Mouse (Mus musculus) midbrain, postnatal 0 days (tissue): ENCODE data around the gene Fkbp2. TPM values are rescaled to one million over a fixed set of nuclear protein-coding genes. Genes with fewer than 3 reads are reported as not detected.
"Not testable (repeated sequence)": the region's sequence is repeated elsewhere in the genome, so short reads cannot be mapped to it uniquely, and the experiment has no call there.

Experiments used
- ATAC-seq: fragments of 200-750 bp; cut with Nextera tagmentation; 2 replicates; pipeline ENCODE4 v1.8.0; 2017; ENCODE audit warnings: moderate number of reproducible peaks, mild to moderate bottlenecking, moderate TSS enrichment, moderate library complexity; ENCODE audit not compliant: low FRiP score
- DNase-seq: peaks from one replicate; pipeline ENCODE4 v3.0.0-alpha.2; 2015; ENCODE audit warnings: low spot score
- H3K27ac ChIP-seq: fragments of 300-500 bp; sonication (generic); 2 replicates; pipeline ENCODE4 v1.5.1; 2014; ENCODE audit warnings: low read depth, mild to moderate bottlenecking, low read length, mixed read lengths
- H3K27me3 ChIP-seq: fragments of 300-500 bp; sonication (generic); 2 replicates; pipeline ENCODE4 v1.6.1; 2014; ENCODE audit warnings: low read length, control low read depth, mixed read lengths; ENCODE audit not compliant: insufficient read depth
- H3K36me3 ChIP-seq: fragments of 300-500 bp; sonication (generic); 2 replicates; pipeline ENCODE4 v1.6.1; 2014; ENCODE audit warnings: low read length, control low read depth, mixed read lengths; ENCODE audit not compliant: insufficient read depth
- H3K4me1 ChIP-seq: fragments of 300-500 bp; sonication (generic); 2 replicates; pipeline ENCODE4 v1.6.1; 2014; ENCODE audit warnings: mild to moderate bottlenecking, control low read depth, antibody characterized with exemption, low read length, mixed read lengths; ENCODE audit not compliant: insufficient read depth
- H3K4me2 ChIP-seq: fragments of 300-500 bp; sonication (generic); 2 replicates; pipeline ENCODE4 v1.6.1; 2014; ENCODE audit warnings: low read depth, mild to moderate bottlenecking, low read length, mixed read lengths; ENCODE audit not compliant: poor library complexity, severe bottlenecking
- H3K4me3 ChIP-seq: fragments of 300-500 bp; sonication (generic); 2 replicates; pipeline ENCODE4 v1.5.1; 2014; ENCODE audit warnings: low read depth, mild to moderate bottlenecking, low read length, moderate library complexity
- H3K9ac ChIP-seq: fragments of 300-500 bp; sonication (generic); replicated peaks from 2 replicates; pipeline ENCODE4 v1.6.1; 2014; ENCODE audit warnings: mild to moderate bottlenecking, low read length, moderate library complexity, mixed read lengths; ENCODE audit not compliant: poor library complexity, severe bottlenecking
- H3K9me3 ChIP-seq: fragments of 300-500 bp; sonication (generic); 2 replicates; pipeline ENCODE4 v1.6.1; 2016; ENCODE audit warnings: low read length, control low read depth
- CTCF ChIP-seq: IDR thresholded peaks from 2 replicates; pipeline ENCODE4 v1.5.1; 2016; ENCODE audit warnings: antibody characterized with exemption, mild to moderate bottlenecking
- WGBS: fragments of 180-500 bp; shearing (Covaris S2); extraction: QIAGEN DNeasy Blood & Tissue Kit; methylation state at CpG from one replicate; pipeline ENCODE4 v1.1.7; 2014; 5-methylcytosine and 5-hydroxymethylcytosine counted together
- polyA plus RNA-seq: library from polyadenylated mRNA; unstranded; fragments of >200 nt; fragmentation: Nextera tagmentation; extraction: Ambion mirVana; gene quantifications from 2 replicates; pipeline ENCODE4 v1.2.1, GENCODE M21; 2015
- total RNA-seq: library from RNA; depleted of rRNA; stranded (reverse); fragments of >200 nt; gene quantifications from 2 replicates; pipeline ENCODE4 v1.2.3, GENCODE M21; 2014

Fkbp2 gene
- total and polyA plus RNA-seq, 2 experiments from 2014 or later: 29.3 to 149 TPM

DNA sequence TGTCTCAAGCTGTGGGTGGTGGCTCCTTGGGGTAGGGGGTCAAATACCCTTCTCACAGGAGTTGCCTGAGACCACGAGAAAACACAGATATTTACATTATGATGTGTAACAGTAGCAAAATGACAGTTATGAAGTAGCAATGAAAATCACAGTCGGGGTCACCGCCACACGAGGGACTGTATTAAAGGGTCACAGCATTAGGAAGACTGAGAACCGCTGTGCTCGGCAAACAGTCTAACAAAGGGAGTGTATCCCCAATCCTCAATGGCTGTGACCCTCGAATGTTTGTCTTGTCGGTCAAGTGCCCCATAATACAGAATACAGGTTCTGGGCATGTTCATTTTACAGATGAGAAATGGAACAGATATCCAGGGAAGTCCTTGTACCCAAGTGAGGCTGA, 13.7 kb upstream of the Fkbp2 start:
- 87% methylated on average over 8 of the region's 8 CpGs for WGBS
- no peak for DNase-seq
- H3K9ac ChIP-seq: no peak overlapping the region

DNA sequence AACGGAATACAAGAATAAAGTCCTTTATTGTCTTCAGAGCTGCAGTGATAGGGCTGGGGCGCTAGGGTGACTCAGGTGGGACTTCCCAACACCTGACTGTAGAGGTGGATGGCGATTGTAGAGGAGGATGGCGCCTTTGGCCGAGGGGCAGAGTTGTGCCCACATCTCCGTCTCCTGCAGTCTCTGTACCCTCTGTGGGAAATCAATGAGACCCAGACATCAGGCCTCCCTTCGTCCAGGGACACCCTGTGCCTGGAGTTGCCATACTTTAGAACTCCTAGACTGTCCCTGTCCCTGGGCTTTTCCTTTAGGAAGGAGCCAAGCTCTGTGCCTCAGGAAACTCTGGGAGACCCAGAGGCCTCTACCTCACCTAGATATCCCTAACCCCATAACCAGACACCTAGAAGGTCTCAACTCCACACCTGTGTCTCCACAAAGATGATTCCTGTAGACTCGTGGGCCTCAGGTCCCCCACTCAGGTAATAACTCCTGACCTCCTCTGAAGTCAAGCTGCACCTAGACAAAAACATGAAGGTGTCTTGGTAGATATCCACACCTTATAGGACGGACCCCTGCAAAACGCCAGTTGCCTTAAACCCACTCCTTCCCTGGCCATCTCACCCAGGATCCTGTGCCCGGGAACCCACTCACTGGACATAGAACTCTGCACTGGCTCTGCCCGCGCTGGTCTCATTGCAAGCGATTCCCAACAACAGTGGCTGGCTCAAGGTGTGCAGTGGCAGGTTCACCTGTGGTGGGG, 12.9 kb upstream of the Fkbp2 start:
- no peaks in the 10 kb centered on the region for H3K9me3 ChIP-seq
- peak overlapping the region; percentile 92 for H3K4me2 ChIP-seq
- H3K27me3 ChIP-seq: no peaks in the 10 kb centered on the region
- peak overlapping the region; percentile 12; the same call in 1 of the 2 replicates for H3K27ac ChIP-seq
- DNase-seq (no peak), ATAC-seq (peak; percentile 4; the same call in 1 of the 2 replicates)
- TF ChIP-seq CTCF: no peak; the same call in 1 of the 2 replicates
- 63% methylated on average over 14 of the region's 14 CpGs for WGBS
- peak overlapping the region; percentile 44 for H3K4me3 ChIP-seq
- H3K4me1 ChIP-seq: peaks cover 21% of the 10 kb centered on the region; the same call in 1 of the 2 replicates
- H3K36me3 ChIP-seq: no peaks in the 10 kb centered on the region
- H3K9ac ChIP-seq: peak overlapping the region; percentile 37; the same call in 1 of the 2 replicates

More for the DNA sequence above, 13.7 kb upstream of the Fkbp2 start:
- no peaks in the 10 kb centered on the region for H3K9me3 ChIP-seq
- H3K36me3 ChIP-seq: peaks cover 2% of the 10 kb centered on the region
- H3K4me1 ChIP-seq: peaks cover 21% of the 10 kb centered on the region; the same call in 1 of the 2 replicates
- TF ChIP-seq CTCF: no peak
- no peak overlapping the region for H3K4me3 ChIP-seq
- ATAC-seq: no peak
- H3K4me2 ChIP-seq: no peak overlapping the region
- no peaks in the 10 kb centered on the region for H3K27me3 ChIP-seq
- H3K27ac ChIP-seq: no peak overlapping the region

DNA sequence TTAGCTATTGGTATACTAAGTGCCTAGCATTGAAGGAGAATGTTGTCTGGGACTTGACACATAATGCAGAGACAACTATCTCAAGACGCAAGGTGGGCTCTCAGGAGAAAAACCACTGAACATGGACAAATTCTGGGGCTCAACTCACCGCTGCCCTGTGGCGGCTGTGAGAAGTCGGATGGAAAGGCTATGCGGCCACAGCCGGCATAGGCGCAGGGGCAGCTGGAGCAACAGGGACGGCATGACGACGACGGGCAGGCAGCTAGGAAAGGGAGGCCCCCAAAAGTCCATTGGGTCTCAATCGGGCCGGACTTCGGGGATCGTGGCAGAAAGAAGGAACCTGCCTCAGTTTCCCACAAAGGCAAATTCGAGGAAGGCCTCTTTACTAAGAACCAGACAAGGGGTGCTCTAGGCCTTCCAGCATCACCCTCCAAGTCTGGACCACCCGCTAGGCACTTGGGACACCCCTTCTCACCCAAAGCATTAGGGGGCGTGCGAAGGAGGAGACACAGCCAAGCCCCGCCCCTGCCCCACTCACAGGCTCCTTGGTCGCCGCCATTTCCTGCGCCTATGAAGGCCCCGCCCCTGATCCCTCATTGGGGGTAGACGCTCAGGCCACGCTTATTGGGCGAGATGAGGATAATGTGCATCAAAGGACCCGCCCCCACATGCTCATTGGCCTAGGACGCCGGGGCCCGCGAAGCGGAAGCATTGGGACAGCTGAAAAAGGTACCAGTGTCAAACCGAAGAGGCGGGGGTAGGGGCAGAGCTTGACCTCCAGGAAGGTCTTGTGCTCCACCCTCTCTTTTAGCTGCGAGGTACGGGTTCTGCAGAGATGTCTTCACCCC, 11.9 kb upstream of the Fkbp2 start, which contains the start of gene Dnajc4:
Gene Dnajc4 (minus strand): TSS at position 562 of the 848 bp plus-strand sequence.
- Histone ChIP-seq H3K4me2 (peak within 1 kb of the TSS; percentile 92), H3K9ac (peak within 1 kb of the TSS; percentile 66), H3K4me1 (peaks cover 25% of the 10 kb centered on the region), H3K27ac (peak within 1 kb of the TSS; percentile 51), H3K36me3 (no peaks in the 10 kb centered on the region), H3K27me3 (no peaks in the 10 kb centered on the region), H3K9me3 (no peaks in the 10 kb centered on the region), H3K4me3 (peak within 1 kb of the TSS; percentile 44)
- peak; percentile 98 for DNase-seq
- WGBS: 2% methylated on average over 37 of the region's 37 CpGs
- TF ChIP-seq CTCF: peak; percentile 44; the same call in 1 of the 2 replicates
- peak; percentile 93 for ATAC-seq

DNA sequence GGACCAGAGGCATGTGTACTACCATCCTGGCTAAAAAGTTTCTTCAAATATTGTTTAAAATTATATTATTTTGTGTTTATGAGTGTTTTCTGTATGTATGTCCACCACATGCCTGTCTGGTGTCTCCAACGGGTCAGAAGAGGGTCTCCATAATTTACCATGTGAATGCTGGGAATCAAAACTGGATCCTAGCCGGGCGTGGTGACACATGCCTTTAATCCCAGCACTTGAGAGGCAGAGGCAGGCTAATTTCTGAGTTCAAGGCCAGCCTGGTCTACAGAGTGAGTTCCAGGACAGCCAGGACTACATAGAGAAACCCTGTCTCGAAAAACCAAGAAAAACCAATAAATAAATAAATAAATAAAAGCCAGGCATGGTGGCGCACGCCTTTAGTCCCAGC, 10.9 kb upstream of the Fkbp2 start:
- not testable (repeated sequence) for H3K4me3 ChIP-seq, DNase-seq, H3K27me3 ChIP-seq, ATAC-seq, H3K27ac ChIP-seq, H3K9ac ChIP-seq, H3K9me3 ChIP-seq, H3K36me3 ChIP-seq, H3K4me2 ChIP-seq
- peaks cover 24% of the 10 kb centered on the region for H3K4me1 ChIP-seq
- WGBS: 95% methylated on average over 6 of the region's 6 CpGs

DNA sequence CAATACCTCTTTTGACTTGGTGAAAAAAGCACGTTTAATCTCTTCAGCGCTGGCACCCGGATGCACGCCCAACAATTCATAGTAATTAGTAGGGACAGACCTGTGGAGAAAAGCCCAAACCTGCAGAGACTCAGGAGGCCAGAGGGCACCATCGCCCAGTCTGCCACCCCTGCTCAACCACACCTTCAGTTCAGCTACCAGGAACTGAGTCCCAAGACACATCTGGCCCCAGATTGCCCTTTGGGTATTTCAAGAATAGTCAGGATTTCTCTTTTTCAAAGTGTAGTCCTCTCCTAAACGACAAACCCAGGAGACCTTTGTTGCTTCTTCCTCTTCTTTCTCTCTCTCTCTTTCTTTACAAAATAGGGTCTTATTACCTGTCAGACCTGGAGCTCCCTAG, 10.4 kb upstream of the Fkbp2 start:
- no peak for TF ChIP-seq CTCF
- no peak for DNase-seq
- Histone ChIP-seq H3K4me3 (no peak overlapping the region), H3K36me3 (no peaks in the 10 kb centered on the region), H3K4me2 (no peak overlapping the region), H3K9me3 (no peaks in the 10 kb centered on the region), H3K4me1 (peaks cover 26% of the 10 kb centered on the region), H3K27ac (no peak overlapping the region), H3K27me3 (no peaks in the 10 kb centered on the region), H3K9ac (no peak overlapping the region)
- no peak for ATAC-seq
- WGBS: 88% methylated on average over 6 of the region's 6 CpGs
